Mouse (Mus musculus) midbrain, postnatal 0 days (tissue): ENCODE measurements around the gene Vmn2r6. TPM values are rescaled to one million over a fixed set of nuclear protein-coding genes. Genes with fewer than 3 reads are reported as not detected.
"Not testable (repeated sequence)": the region's sequence is repeated elsewhere in the genome, so short reads cannot be mapped to it uniquely, and the experiment has no call there.

Experiments
- ATAC-seq: fragments of 200-750 bp; cut with Nextera tagmentation; 2 replicates; pipeline ENCODE4 v1.8.0; 2017; ENCODE audit warnings: moderate number of reproducible peaks, mild to moderate bottlenecking, moderate TSS enrichment, moderate library complexity; ENCODE audit not compliant: low FRiP score
- DNase-seq: peaks from one replicate; pipeline ENCODE4 v3.0.0-alpha.2; 2015; ENCODE audit warnings: low spot score
- H3K27ac ChIP-seq: fragments of 300-500 bp; sonication (generic); 2 replicates; pipeline ENCODE4 v1.5.1; 2014; ENCODE audit warnings: low read depth, mild to moderate bottlenecking, low read length, mixed read lengths
- H3K27me3 ChIP-seq: fragments of 300-500 bp; sonication (generic); 2 replicates; pipeline ENCODE4 v1.6.1; 2014; ENCODE audit warnings: low read length, control low read depth, mixed read lengths; ENCODE audit not compliant: insufficient read depth
- H3K36me3 ChIP-seq: fragments of 300-500 bp; sonication (generic); 2 replicates; pipeline ENCODE4 v1.6.1; 2014; ENCODE audit warnings: low read length, control low read depth, mixed read lengths; ENCODE audit not compliant: insufficient read depth
- H3K4me1 ChIP-seq: fragments of 300-500 bp; sonication (generic); 2 replicates; pipeline ENCODE4 v1.6.1; 2014; ENCODE audit warnings: mild to moderate bottlenecking, control low read depth, antibody characterized with exemption, low read length, mixed read lengths; ENCODE audit not compliant: insufficient read depth
- H3K4me2 ChIP-seq: fragments of 300-500 bp; sonication (generic); 2 replicates; pipeline ENCODE4 v1.6.1; 2014; ENCODE audit warnings: low read depth, mild to moderate bottlenecking, low read length, mixed read lengths; ENCODE audit not compliant: poor library complexity, severe bottlenecking
- H3K4me3 ChIP-seq: fragments of 300-500 bp; sonication (generic); 2 replicates; pipeline ENCODE4 v1.5.1; 2014; ENCODE audit warnings: low read depth, mild to moderate bottlenecking, low read length, moderate library complexity
- H3K9ac ChIP-seq: fragments of 300-500 bp; sonication (generic); replicated peaks from 2 replicates; pipeline ENCODE4 v1.6.1; 2014; ENCODE audit warnings: mild to moderate bottlenecking, low read length, moderate library complexity, mixed read lengths; ENCODE audit not compliant: poor library complexity, severe bottlenecking
- H3K9me3 ChIP-seq: fragments of 300-500 bp; sonication (generic); 2 replicates; pipeline ENCODE4 v1.6.1; 2016; ENCODE audit warnings: low read length, control low read depth
- CTCF ChIP-seq: IDR thresholded peaks from 2 replicates; pipeline ENCODE4 v1.5.1; 2016; ENCODE audit warnings: antibody characterized with exemption, mild to moderate bottlenecking
- WGBS: fragments of 180-500 bp; shearing (Covaris S2); extraction: QIAGEN DNeasy Blood & Tissue Kit; methylation state at CpG from one replicate; pipeline ENCODE4 v1.1.7; 2014; 5-methylcytosine and 5-hydroxymethylcytosine counted together
- polyA plus RNA-seq: library from polyadenylated mRNA; unstranded; fragments of >200 nt; fragmentation: Nextera tagmentation; extraction: Ambion mirVana; gene quantifications from 2 replicates; pipeline ENCODE4 v1.2.1, GENCODE M21; 2015
- total RNA-seq: library from RNA; depleted of rRNA; stranded (reverse); fragments of >200 nt; gene quantifications from 2 replicates; pipeline ENCODE4 v1.2.3, GENCODE M21; 2014; rRNA removed

Gene Vmn2r6
- total RNA-seq (not detected in 2 replicates), polyA plus RNA-seq (not detected in 2 replicates)

GRCm38 (mm10) chr3:64565730-64566129, at the start of gene Vmn2r6:
Vmn2r6 (minus strand) TSS chr3:64565830.
- 96% methylated on average over 2 of the region's 2 CpGs for whole genome bisulfite sequencing
- H3K4me3 ChIP-seq, H3K4me2 ChIP-seq, H3K4me1 ChIP-seq, DNase-seq, H3K9me3 ChIP-seq, H3K36me3 ChIP-seq, ATAC-seq, H3K9ac ChIP-seq, H3K27ac ChIP-seq, H3K27me3 ChIP-seq: not testable (repeated sequence)

- Histone ChIP-seq H3K27ac (no peak overlapping the region), H3K4me1 (no peaks in the 10 kb centered on the region), H3K36me3 (no peaks in the 10 kb centered on the region), H3K4me2 (no peak overlapping the region), H3K9ac (no peak overlapping the region), H3K9me3 (no peaks in the 10 kb centered on the region), H3K27me3 (no peaks in the 10 kb centered on the region), H3K4me3 (no peak overlapping the region)
- 69% methylated on average over 9 of the region's 9 CpGs for whole genome bisulfite sequencing
- peak; percentile 22 for TF ChIP-seq CTCF
- no peak for ATAC-seq
- peak; percentile 4 for DNase-seq
Observed at GRCm38 (mm10) chr3:64587618-64588017, 22.0 kb upstream of the Vmn2r6 start.

DNA sequence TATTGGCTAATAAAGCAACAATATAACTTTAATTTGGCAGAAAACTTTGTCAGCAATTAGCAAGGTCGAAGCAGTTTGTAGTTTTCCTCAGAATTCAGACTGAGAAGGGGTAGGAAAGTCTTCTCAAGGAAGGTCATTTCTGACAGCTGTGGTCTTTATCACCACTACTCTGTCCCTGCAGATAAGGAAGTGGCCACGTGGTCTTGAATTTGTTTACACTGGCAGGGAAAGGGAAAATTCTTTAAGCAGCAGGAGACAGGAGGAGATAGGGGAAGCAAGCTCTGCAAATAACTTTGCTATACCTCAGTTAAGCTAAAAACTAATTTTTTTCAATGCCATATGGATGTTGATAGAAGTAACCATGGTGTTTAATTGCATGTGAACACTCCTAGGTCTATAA, 3.2 kb upstream of the Vmn2r6 start:
- H3K4me3 ChIP-seq, DNase-seq, H3K27ac ChIP-seq, H3K36me3 ChIP-seq, H3K27me3 ChIP-seq, H3K4me1 ChIP-seq, H3K4me2 ChIP-seq, H3K9me3 ChIP-seq, ATAC-seq, H3K9ac ChIP-seq: not testable (repeated sequence)
- 58% methylated on average over 2 of the region's 2 CpGs for WGBS

- H3K9ac ChIP-seq, H3K4me1 ChIP-seq, H3K36me3 ChIP-seq, H3K4me3 ChIP-seq, H3K9me3 ChIP-seq, H3K27me3 ChIP-seq, H3K27ac ChIP-seq, H3K4me2 ChIP-seq, DNase-seq, ATAC-seq: not testable (repeated sequence)
- WGBS: 89% methylated on average over 1 of the region's 1 CpGs
Observed at GRCm38 (mm10) chr3:64523585-64523984, 42.0 kb downstream of the Vmn2r6 start.

DNA sequence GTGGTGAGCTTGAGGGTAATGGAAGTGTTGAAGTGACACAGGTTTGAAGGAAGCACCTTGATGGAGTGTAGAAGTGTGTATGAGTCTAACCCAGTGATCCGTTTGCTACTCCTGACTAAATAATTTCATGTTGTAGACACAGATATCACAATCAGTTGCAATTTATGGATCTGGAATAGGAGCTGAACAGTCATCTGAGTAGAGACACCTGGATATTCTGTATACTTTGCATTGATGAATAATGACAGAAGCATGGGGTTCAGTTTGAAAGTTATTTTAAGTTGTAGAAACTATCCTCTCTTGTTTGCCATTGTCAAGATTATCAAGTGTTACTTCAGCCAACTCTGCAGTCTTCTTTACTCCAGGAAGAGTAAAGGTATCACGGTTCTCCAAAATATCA, 55.9 kb downstream of the Vmn2r6 start, which contains the start of gene Vmn2r5:
Gene Vmn2r5 (minus strand): TSS at position 101 of the 400 bp plus-strand sequence.
- H3K36me3 ChIP-seq, ATAC-seq, H3K4me3 ChIP-seq, H3K9ac ChIP-seq, DNase-seq, H3K4me2 ChIP-seq, H3K27ac ChIP-seq, H3K9me3 ChIP-seq, H3K4me1 ChIP-seq, H3K27me3 ChIP-seq: not testable (repeated sequence)
- no CpG with 5 or more reads among the region's 2 CpGs for WGBS

Other genes starting within 250 kb of the Vmn2r6 start
- gene Vmn2r4, start 150.5 kb downstream of the Vmn2r6 start, total RNA-seq: not detected in 2 replicates
- not detected in 2 replicates for gene Vmn2r4, start 150.5 kb downstream of the Vmn2r6 start, polyA plus RNA-seq
- gene Vmn2r5, start 56.0 kb downstream of the Vmn2r6 start, total RNA-seq: 0.22 and 0.52 TPM in 2 replicates
- not detected in 2 replicates for gene Vmn2r5, start 56.0 kb downstream of the Vmn2r6 start, polyA plus RNA-seq